Mouse (Mus musculus) spleen, postnatal 36 days (tissue): ENCODE results near the gene Iqsec1.

Experiments used
- DNase-seq, 2 experiments: peaks; one replicate each; pipeline ENCODE4 v3.0.0; 2022; ENCODE audit warnings: low spot score in 2 of 2, mixed read lengths in 1 of 2

Gene Iqsec1

DNA sequence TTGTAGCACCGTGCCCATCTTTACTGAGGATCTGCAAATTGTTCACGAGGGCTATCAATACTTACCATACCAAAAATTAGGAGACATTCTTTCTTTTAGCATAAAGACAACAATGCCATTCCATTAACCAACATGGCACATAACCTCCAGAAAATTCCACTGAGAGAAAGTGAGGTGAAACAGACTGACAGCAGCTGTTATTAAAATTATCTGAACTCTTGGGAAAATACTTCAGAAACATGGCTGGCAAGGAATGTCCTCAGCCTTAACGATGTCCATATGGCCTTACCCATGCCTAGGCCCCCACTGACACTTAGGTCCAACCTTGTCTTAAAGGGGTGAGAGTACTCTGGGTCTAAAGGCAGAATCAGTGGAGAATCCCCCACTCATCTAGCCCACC, 260.7 kb downstream of the Iqsec1 start:
- no peak for DNase-seq

DNA sequence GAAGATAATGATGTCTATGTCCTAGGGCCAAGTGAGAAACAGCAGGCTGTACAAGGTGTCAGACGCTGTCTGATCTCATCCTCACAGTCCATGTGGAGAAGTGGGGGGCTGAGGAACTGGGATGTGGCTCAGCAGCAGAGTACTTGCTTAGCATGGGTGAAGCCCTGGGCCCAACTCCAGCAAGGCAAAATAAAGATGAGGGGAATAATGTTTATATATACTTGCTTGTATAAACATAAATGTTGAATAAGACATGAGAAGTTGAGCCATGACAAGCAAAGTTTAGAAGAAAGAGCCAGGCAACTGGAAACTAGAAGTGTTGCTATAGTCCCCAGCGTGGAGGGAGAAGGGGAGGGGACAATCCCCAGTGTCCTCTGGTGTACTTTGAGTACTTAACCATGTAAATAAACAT, 261.8 kb downstream of the Iqsec1 start:
- no peak for DNase-seq

DNA sequence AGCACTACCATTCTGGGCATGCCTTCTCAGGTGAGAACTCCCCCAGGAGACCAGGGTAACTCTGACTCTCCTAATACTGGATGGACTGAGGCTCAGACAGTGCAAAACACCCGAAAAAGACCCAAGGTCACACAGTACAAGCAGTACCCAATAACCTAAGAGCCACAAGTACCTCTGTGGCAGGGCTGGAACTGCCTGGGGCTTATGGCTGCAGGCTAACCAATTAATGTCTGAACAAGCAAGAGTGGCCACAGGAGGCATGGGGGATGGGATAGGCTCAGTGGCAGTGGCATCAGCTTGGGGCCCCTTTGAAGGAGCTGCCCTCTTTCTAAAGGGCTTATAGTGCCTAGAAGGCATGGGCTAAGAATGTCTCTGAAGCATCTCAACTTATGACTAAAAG, 263.0 kb downstream of the Iqsec1 start:
- no peak for DNase-seq

DNA sequence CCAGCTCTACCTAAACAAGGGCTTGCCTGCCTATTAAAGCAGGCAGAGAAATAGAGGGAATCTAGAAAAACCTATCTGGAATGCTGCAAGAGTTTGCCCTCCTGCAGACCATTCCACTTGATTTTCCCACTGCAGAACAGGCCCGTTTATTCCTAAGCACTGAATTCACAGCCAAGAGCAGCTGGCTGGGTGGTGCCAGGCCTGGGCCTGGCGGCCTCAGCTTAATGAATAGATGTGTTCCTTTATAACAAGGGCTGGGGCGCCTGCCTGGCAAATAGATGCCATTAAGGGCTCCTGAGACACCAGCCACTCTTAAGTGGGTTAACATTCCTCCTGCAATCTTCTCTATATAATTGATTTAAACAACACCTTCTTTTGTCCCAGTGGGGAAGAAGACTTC, 265.5 kb downstream of the Iqsec1 start:
- no peak for DNase-seq

DNA sequence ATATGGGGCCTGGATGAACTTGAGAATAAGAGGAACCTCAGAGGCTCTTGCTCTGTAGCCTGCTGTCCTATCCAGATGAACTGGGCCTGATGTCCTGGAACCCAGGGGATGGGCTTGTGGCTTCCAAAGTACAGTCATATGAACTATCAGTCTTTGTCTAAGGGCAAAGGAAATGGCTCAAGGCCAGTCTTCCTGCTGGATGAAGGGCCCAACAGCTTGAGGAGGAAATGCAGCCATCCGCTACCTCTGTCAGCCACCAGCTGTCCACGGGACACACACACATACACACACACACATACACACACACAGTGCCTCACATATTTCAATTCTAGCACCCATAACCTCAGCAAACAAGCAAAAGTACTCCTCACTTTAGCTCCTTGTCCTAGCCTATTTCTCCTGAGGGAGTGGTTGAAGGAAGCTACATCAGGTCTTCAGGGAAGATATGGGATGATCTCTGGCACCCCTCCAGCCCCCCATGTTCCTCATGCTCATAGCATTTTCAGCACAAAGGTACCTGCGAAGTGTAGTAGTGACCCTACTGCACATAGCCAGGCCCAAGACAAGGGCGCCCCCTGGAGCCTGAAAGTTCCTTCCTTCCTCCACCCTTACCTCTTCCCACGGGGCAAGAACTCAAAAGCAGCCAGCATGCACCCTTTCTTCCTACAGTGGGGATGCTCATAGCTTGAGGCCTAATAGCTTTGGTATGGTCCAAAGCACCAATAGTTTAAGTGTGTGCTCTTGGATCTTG, 267.3 kb downstream of the Iqsec1 start:
- DNase-seq = peak in 1 of 2 experiments; percentile 48

DNA sequence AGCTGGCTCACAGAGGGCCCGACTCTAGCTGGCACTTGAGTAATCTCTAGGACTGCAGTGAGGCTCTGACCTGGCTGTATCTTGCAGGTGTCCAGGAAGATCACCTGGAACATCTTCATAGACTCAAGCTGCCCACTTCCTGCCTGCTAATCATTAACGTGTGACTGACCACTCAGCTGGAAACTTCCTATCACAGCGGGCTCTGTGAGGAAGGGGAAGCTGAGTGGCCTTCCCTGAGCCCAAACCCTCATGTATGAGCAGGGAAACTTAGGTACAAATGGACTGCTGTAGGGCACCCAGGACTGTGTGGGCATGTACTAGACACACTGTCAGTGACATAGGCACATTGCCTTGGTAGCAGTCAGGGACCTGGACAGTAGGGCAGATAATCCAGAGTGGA, 268.3 kb downstream of the Iqsec1 start:
- peak; percentile 61 to 73 for DNase-seq

DNA sequence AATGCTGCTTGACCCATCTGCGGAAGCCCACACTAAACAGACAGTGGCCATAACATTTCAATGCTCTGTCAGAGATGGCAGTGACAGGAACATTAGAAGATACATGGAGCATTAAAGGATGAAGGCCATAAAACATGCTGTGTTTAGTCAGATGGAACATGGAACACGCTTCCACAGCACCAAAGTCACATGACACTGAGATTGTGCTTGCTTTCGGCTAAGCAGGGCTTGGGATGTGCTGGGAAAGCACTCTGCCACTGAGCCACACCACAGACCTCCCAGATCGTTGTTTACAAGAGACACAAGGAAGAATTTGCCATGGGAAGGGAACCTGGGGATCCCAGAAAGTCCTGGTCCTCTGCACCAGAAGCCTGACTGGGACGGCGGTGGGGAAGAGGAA, 269.1 kb downstream of the Iqsec1 start:
- DNase-seq = no peak

DNA sequence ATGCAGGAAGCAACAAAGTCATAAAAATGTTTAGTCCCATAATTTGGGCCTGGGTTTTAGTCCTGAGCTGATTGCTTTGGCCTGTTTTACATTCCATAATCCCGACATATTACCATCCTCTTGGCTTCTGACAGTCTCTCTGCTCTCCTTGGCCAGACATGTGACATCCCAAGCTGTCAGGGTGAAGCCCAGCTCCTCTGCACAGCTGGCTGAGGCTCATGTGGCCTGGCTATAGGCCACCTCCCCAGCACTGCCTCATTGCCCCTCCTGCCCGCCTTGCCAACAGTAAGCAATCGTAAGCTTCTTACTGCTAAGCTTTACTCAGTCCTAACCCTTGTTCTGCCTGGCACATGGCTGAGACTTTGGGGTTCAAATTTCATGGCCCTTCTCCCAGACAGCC, 270.0 kb downstream of the Iqsec1 start:
- no peak for DNase-seq

DNA sequence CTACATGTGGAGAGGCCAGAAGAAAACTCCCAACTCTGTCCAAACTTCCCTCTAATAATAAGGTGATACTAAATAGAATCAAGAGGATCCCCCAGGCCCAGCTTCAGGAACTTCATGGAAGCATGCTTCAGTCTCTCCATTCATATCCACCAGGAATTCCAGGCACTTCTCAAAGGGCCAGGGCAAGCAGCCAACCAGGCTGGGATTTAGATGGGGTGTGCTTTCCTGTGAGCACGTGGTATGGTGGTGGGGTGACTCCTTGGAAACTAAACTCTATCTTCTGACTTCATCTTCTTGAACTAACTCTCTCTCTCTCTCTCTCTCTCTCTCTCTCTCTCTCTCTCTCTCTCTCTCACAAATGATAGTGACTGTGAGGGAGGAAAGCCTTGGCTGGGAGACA, 270.8 kb downstream of the Iqsec1 start:
- DNase-seq = no peak

DNA sequence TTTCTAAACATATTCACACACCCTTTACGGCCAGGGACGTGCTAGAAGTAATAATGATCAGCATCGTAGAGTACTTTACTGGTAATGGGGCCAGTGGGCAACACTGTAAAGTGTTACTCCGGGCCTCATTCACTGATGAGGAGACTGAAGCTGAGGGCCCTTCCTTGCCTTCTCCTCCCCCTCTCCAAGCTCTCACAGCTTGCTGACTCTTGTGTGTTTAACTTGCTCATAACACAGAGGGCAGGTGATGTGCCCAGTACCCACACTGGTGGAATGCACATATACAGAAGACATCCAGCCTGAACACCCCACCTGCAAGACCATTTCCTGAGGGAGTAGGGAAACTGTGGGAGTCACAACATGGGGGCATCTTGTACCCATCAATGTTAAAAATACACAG, 271.6 kb downstream of the Iqsec1 start:
- DNase-seq = no peak

DNA sequence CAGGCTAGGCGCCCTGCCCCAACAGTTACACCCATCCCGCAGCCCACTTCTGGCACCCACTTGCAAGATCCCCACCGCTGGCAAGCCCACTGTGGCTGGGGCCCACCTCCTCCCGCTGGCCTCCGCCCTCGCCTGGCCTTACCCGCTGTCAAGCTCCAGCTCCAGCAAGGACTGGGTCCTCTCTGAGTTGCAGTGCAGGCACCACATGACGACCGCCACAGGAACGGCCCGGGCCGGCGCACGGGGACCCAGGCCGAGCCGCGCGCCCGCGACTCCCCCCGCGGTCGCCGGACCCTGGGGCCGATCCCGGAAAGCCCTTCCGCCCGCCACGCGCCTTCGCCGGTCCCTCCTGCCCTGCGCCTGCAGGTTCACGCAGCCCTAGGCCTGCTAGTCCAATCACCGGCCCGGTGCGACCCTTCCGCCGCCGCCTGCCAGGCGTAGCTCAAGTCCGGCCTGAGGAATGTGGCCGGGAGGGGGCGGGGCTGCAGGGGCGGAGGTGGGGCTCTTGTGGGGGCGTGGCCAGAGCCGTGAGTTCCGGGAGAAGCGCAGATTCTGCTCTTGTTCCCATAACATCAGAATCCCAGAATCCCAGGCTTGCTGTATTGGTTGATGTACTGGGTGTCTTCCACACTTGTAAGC, 272.3 kb downstream of the Iqsec1 start:
- DNase-seq = peak; percentile 63 to 71

DNA sequence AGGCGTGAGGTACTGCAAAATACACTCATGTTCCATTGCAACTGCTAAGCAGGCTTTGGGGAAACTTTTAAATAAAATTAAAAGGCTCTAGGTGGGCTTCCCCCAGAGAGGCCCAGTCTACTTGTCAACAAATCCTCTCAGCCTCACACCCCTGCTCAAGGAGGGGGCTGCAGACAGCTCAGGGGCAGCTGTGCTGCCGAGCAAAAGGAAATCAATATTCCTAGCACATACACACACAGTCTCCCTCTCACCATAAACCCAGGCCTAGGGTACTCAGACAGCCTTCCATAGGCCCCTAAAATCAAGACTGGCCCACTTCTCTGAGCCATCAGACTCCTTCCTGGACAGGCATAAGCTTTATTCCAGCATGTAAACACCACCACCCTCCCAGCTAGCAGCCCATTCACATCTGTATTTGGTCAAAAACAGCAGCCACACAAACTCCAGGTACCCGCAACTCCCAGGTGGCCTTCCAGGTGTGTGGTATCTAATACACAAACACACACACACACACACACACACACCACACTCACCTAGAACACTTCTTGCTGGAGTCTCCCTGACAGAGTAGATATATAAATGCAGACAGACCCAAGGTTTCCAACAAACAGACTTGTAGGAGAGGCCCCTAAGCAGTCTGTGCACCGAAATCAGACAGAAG, 273.1 kb downstream of the Iqsec1 start:
- no peak for DNase-seq

DNA sequence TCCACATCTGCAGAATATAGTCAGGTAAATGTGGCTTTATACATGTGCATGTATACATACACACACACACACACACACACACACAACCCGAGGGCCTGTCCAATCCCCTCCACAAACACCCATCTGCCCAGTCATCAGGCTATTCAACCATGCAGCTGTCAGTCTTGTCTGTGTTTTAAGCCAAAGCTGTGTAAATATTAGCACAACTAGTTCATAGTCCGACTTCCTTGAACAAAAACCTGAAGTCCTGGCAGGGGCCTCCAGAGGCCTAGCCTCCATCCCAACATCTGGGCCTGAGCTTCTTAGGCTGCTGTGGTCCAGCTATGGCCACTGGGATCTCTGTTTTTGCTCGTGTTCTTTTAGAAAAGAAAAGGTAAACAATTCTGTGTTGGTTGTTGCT, 274.8 kb downstream of the Iqsec1 start:
- DNase-seq = no peak

DNA sequence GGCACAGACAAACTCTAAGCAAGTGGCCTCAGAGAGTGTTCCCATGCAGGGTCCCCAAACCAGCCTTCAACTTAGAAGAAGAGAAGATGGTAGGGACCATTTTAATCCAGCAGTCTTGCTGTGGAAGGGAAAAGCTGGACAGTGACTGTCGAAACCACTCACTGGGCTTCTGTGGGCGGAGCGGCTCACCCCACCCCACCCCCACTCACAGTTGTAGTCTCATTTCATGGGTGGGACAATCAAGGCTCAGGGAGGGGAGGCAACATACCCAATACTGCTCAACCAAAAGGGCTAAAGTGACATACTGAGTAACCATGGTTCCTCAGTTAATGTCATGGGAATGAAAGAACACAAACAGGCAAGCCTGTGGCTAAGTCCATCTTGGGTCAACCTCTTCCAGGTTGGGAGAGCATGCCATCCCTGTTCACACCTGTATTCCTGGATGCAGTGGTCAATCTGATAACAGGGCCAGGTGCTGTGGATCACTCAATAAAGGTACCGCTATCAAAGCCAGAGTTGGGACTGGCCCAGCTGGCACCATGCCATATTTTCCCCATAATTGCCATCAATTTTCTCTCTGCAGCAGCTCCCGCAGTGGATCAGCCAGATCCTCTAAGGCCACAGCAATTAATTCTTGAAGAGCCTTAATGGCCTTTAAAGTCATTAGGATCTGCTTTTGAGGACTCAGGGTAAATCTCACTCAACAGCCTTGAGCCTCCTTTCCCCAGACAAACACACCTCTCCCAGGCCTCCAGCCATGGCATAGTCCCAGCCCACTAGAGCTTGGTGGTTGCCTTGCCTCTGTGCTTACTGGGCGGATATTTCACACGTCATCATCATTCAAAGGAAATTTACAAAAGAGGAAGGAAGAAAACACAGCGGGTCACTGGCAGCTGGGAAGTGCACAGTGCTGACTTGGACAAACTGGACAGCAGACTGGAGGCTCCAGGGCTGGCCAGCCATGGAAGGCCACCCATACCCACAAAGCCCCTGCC, 275.7 kb downstream of the Iqsec1 start:
- DNase-seq = peak; percentile 37 to 53

DNA sequence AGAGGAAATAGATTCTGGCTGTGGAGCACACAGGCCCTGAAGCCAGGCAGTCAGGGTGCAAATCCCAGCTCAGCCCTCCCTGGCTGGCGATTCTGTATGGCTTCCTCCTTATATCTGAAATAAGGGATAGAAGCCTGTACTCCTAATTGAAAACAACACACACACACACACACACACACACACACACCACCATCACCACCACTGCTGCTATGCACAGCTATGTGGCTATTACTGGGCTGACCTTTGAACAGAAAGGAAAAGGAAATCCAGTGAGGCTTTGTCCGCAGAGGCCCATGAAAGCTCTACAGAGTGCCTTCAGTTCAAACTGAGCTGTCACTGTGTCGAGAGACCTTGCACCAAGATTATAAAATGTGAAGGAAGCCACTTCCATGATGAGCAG, 276.4 kb downstream of the Iqsec1 start:
- DNase-seq = no peak

DNA sequence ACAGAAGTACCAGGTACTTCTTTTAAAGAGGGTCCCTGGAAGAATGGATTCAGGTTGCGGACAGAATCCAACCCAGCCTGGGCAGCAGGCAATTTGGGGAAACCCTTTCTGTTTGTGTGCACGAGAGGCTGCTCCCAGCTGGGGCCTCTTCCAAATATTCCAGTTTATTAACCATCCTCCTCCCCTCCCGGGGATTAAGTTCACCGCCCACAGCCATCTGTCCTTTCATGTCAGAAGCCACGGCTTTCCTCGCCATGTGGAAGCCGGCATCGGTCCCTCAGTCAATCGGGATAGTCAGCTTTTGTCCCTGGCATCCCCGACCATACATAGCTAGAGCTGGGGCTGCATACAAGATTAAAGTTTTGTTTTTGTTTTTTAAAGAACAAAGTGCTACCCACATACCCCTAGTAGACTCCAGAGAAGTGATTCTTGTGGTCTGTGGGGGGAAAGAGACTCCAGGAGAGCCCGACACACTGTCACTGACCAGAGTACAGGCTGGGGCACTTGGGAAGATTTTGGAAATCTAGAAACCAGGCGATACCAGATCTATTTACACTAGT, 276.9 kb downstream of the Iqsec1 start:
- DNase-seq = no peak

DNA sequence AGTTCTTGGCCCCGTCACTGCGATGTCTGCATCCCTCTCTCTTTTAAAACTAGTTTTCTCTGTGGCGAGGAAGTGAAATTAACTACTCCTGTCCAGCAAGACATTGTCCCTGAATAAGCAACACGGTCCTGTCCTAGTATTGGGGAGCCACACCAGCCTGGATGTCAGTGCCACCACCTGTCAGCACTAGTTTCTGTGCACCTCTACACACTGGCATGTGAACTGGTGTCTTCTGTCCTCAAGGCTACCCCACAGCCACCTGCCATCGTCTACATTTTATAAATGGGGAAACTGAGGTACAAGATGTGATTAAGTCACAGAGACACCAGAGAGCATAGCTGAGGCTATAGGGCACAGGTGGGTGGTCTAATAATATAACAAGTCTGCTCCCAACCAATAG, 277.7 kb downstream of the Iqsec1 start:
- no peak for DNase-seq

DNA sequence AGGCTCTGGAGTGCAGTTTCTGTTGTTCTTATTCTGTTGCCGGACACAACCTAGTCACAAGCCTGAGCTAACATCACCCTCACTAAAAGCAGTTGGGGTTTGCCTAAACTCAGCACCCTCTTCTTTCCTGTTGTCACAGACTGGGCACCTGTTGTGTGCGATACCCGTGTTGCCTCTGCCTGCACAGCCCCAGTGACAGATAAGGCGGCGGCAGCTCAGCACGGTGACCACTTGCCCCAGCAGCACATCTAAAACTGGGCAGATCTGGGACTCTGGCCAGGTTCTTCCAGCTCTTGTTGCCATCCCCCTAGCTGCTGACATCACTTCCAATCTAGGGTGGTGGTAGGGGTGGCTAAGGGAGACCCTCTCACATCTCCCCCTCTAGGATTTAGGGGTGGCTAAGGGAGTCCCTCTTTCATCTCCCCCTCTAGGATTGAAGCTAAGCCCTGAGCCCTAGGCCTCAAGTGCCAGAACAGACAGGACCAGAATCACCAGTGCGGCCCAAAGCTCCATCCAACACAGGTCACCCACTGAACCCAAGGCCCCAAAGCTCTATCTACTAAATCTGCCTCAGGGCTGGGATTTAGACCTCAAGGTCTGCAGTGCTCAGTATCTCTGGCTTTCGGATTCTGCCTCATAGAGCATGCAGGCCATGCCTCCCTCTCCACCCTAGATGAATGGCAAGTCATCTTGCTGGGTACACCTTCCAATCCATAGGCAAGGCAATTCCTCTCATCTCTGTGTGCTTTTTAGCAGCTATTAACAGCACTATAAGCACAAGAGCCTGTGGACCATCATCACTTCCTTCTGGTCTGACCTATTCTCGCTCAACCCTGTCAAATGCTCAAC, 278.3 kb downstream of the Iqsec1 start:
- peak; percentile 69 to 83 for DNase-seq

DNA sequence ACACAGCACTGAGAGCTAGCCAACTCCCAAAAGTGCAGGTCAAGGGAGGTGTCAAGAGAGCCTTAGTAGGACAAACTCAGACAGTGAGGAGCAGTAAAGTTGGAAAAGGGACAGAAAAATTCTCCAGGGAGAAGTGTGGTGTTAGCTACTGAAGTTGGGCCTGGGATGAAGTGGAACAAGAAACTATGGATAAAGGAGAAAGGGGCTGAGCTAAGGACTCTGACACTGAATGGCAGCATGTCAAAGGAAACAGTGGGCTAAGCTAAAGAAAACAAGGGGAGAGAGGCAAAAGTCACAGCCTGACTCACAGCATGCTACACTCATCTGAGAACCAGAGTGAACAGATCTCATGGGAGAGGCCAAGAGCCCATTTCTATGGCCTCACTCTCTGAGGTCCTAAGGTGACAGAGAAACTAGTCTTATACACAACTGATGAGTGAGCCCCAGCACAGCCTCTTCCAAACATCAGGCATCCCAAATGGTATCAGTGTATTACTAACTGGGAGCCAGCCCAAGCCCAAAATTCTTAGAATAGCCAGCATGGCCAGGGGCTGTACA, 280.3 kb downstream of the Iqsec1 start:
- DNase-seq = no peak

DNA sequence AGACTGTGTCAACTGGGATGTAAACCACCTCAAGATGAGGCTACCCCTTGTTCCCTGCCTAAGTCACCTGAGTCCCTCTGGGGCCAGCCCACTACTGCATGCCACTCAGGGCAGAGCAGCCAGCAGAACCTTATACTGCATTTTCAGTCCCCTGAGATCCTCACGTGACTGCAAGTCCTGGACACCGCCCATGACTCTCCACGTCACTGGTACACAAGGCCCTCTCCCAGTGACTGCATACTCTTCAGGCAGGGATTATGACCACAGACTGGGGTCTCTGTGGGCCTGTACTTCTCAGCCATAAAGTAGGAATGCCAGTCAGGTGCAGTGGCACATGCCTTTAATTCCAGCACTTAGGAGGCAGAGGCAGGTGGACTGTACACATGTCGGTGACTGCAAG, 281.3 kb downstream of the Iqsec1 start:
- peak; percentile 48 to 67 for DNase-seq
